Mouse (Mus musculus) CD4-positive naive resting alpha-beta T cell, adult 57 days (primary cell): Measurements from ENCODE around the gene Morf4l1. TPM values are rescaled to one million over a fixed set of nuclear protein-coding genes. Genes with fewer than 3 reads are reported as not detected.

Experiments used
- total RNA-seq: library from RNA; stranded (reverse); gene quantifications from one replicate; pipeline ENCODE4 v1.2.4, GENCODE M21; 2023

Gene Morf4l1
- 403 TPM for total RNA-seq

GRCm38 (mm10) chr9:90114567-90115307, at the start of gene Morf4l1:
Gene Morf4l1, minus strand, starts transcription at chr9:90114774.

DNA sequence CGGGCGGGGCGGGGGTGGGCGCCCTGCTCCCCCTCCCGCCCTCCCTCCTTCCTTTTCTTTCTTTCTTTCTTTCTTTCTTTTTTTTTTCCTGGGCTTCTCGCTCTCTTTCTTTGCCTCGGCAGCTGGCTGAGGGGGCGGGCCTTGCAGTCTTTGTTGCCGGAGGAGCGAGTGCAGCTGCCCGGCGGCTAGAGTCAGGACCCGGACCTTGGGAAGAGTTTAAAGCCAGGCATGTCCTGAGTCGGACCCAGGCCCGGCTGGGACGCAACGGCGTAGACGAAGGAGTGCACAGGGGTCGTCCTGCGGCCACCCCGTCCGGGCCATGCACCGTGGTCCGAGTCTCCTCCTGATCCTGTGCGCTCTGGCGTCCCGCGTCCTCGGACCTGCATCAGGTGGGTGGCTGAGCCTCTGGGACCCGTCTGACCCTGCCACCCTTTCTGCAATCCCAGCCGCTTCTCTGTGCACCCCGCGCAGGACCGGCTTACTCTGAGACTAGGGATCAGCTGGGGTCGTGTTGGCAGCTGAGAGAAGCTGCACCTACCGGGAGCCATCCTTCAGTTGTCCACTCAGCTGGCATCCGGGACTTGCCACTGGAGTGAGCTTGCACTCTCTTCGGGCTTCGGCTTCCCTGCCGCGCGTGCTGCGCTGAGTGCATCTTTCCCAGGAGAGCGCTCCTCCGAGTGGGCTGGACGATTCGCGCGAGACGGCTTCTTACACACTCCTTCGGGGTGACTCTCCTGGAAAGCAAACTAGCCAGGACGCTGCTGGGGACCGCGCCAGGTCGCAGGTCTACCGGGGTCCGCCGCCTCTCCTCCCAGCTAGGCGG, 48.6 kb upstream of the Morf4l1 start, which contains the start of gene Adamts7:
Gene Adamts7, plus strand, starts transcription at position 144 of the 823 bp plus-strand sequence.

DNA sequence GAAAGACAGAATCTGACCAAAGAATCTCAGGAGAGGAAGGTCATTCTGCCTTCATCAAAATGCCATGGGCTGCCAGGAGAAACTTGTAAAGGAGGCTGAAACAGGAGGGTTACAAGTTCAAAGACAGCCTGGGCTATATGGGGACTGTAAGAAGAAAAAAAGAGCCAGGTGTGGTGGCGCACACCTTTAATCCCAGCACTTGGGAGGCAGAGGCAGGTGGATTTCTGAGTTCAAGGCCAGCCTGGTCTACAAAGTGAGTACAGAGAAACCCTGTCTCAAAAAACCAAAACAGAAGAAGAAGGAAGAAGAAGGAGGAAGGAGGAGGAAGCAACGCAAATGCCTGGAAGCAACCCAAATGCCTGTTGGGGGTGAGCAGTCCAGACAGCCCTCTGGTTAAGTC, 60.7 kb downstream of the Morf4l1 start, which contains the start of gene Ctsh:
Gene Ctsh, plus strand, starts transcription at position 301 of the 400 bp plus-strand sequence.

Other genes starting within 250 kb of the Morf4l1 start
- 0.15 TPM for gene Rasgrf1, start 204.9 kb downstream of the Morf4l1 start, total RNA-seq
- 16.9 TPM for gene Ctsh, start 60.6 kb downstream of the Morf4l1 start, total RNA-seq
- gene Adamts7, start 48.3 kb upstream of the Morf4l1 start, total RNA-seq, result 0.30 TPM
- gene Tbc1d2b, start 156.0 kb upstream of the Morf4l1 start, total RNA-seq, result 66.2 TPM